Mouse (Mus musculus): ENCODE measurements around the gene H2-M10.4.

- TF ChIP-seq CTCF (IDR thresholded peaks at IDR 0.05; ENCODE audit: extremely low read depth, insufficient read length, insufficient replicate concordance, low read depth, low read length) (no peak), POLR2A (IDR thresholded peaks at IDR 0.05; ENCODE audit: low read depth, low read length) (no peak)
Measured at GRCm38 (mm10) chr17:36462234-36462633, at the start of gene H2-M10.4.

All from small intestine, adult 2 months (tissue).